Mouse (Mus musculus): Measurements from ENCODE around the gene Il12rb1.

- TF ChIP-seq NANOG (IDR thresholded peaks at IDR 0.05; ENCODE audit: borderline replicate concordance, low read length) = no peak
- peak; percentile 66 for TF ChIP-seq CTCF (conservative IDR thresholded peaks at IDR 0.05; ENCODE audit: low read length)
Measured at GRCm38 (mm10) chr8:70869601-70870041, 61.4 kb downstream of the Il12rb1 start.

Measured in E14TG2a.4 (cell line).